Mouse (Mus musculus) liver, embryonic 14.5 days (tissue): ENCODE measurements at regions not wholly inside any gene's neighbourhood (a gene's known extent, or its start where the extent isn't known, plus 50 kb on each side); places are given as distances from the start of the nearest gene placed in this dataset.

Experiments used
- ATAC-seq: fragments of 200-750 bp; cut with Nextera tagmentation; 2 replicates; pipeline ENCODE4 v1.8.0; 2017; ENCODE audit warnings: moderate number of reproducible peaks, mild to moderate bottlenecking, moderate library complexity; ENCODE audit not compliant: insufficient read depth
- DNase-seq, 3 experiments: peaks; one replicate each; pipeline ENCODE4 v3.0.0-alpha.2; 2012 to 2013; ENCODE audit warnings: low read depth in 3 of 3, low spot score in 3 of 3
- H3K27ac ChIP-seq: fragments of 300-500 bp; sonication (generic); 2 replicates; pipeline ENCODE4 v1.5.1; 2014; ENCODE audit warnings: moderate library complexity, mild to moderate bottlenecking, control low read depth, inconsistent platforms
- H3K27me3 ChIP-seq: fragments of 300-500 bp; sonication (generic); 2 replicates; pipeline ENCODE4 v1.6.1; 2014; ENCODE audit warnings: mild to moderate bottlenecking, low read length, moderate library complexity; ENCODE audit not compliant: control insufficient read depth, insufficient read depth
- H3K36me3 ChIP-seq: fragments of 300-500 bp; sonication (generic); replicated peaks from 2 replicates; pipeline ENCODE4 v1.6.1; 2014; ENCODE audit warnings: low read depth; ENCODE audit not compliant: control insufficient read depth, insufficient read depth
- H3K4me1 ChIP-seq, 2 experiments: fragments of 200-500 bp in 1 of 2; fragments of 300-500 bp in 1 of 2; sonication (generic) in 1 of 2; replicated peaks; 2 replicates each; pipeline ENCODE4 v1.6.1; 2012 to 2014; ENCODE audit warnings: antibody characterized with exemption in 1 of 2, inconsistent platforms in 1 of 2, low read length in 1 of 2; ENCODE audit not compliant: control insufficient read depth in 2 of 2, insufficient read depth in 2 of 2
- H3K4me2 ChIP-seq: fragments of 300-500 bp; sonication (generic); 2 replicates; pipeline ENCODE4 v1.6.1; 2014; ENCODE audit warnings: low read depth, mild to moderate bottlenecking, control low read depth, moderate library complexity
- H3K4me3 ChIP-seq, 2 experiments: fragments of 200-500 bp in 1 of 2; fragments of 300-500 bp in 1 of 2; sonication (generic) in 1 of 2; 2 replicates each; pipeline ENCODE4 v1.5.1; 2012 to 2014; ENCODE audit warnings: low read depth in 2 of 2, low read length in 2 of 2, mild to moderate bottlenecking in 2 of 2, control low read depth in 1 of 2, inconsistent platforms in 1 of 2, moderate library complexity in 1 of 2; ENCODE audit not compliant: insufficient read depth in 1 of 2
- H3K9ac ChIP-seq: fragments of 300-500 bp; sonication (generic); replicated peaks from 2 replicates; pipeline ENCODE4 v1.6.1; 2014; ENCODE audit warnings: mild to moderate bottlenecking, control low read depth, moderate library complexity
- H3K9me3 ChIP-seq: fragments of 300-500 bp; sonication (generic); 2 replicates; pipeline ENCODE4 v1.6.1; 2016; ENCODE audit warnings: low read length, mixed read lengths; ENCODE audit not compliant: control insufficient read depth
- CTCF ChIP-seq: IDR thresholded peaks from 2 replicates; pipeline ENCODE4 v1.5.1; 2016; ENCODE audit warnings: antibody characterized with exemption, low read depth, control low read depth
- EP300 ChIP-seq: IDR thresholded peaks from 2 replicates; pipeline ENCODE4 v1.6.1; 2016; ENCODE audit warnings: antibody characterized with exemption, low read depth
- WGBS: fragments of 180-500 bp; shearing (Covaris S2); extraction: QIAGEN DNeasy Blood & Tissue Kit; methylation state at CpG from one replicate; pipeline ENCODE4 v1.1.7; 2014; ENCODE audit not compliant: insufficient replicate concordance; 5-methylcytosine and 5-hydroxymethylcytosine counted together

DNA sequence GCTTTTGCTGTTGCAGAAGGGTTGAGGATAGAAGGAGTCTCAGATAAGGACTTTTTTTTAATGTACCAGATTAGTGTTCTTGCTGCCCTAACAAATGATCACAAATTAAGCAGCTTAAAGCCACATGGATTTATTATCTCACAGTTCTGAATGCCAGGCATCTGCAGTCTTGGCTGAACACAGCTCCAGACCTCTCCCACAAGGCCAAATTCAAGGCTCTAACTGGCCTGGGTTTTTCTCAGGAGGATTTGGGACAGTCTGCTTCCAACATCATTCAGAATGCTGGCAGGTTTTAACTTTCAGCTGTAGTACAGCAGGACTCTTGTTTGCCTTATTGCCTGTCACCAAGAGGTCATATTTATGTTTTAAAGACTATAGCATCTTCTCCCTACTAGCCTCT lies 329.7 kb upstream of the Chrm2 start:
- no peak overlapping the region for H3K9ac ChIP-seq
- no peaks in the 10 kb centered on the region for H3K9me3 ChIP-seq
- H3K27ac ChIP-seq, result no peak overlapping the region
- no peak for TF ChIP-seq EP300
- no peak for TF ChIP-seq CTCF
- no peak overlapping the region for H3K4me3 ChIP-seq
- no peak overlapping the region for H3K4me2 ChIP-seq
- DNase-seq (no peak), ATAC-seq (no peak)
- H3K27me3 ChIP-seq, result no peaks in the 10 kb centered on the region
- H3K4me1 ChIP-seq, result no peaks in the 10 kb centered on the region
- no peaks in the 10 kb centered on the region for H3K36me3 ChIP-seq

GRCm38 (mm10) chr6:36060411-36060810 lies 327.5 kb upstream of the Chrm2 start:
- ATAC-seq (no peak), DNase-seq (no peak)
- no peak overlapping the region for H3K9ac ChIP-seq
- no peak for TF ChIP-seq EP300
- TF ChIP-seq CTCF, result no peak
- H3K27ac ChIP-seq, result no peak overlapping the region
- no peaks in the 10 kb centered on the region for H3K4me1 ChIP-seq
- no peaks in the 10 kb centered on the region for H3K27me3 ChIP-seq
- no peak overlapping the region for H3K4me2 ChIP-seq
- H3K36me3 ChIP-seq, result no peaks in the 10 kb centered on the region
- H3K4me3 ChIP-seq, result no peak overlapping the region
- 38% methylated on average over 1 of the region's 1 CpGs for WGBS
- no peaks in the 10 kb centered on the region for H3K9me3 ChIP-seq

DNA sequence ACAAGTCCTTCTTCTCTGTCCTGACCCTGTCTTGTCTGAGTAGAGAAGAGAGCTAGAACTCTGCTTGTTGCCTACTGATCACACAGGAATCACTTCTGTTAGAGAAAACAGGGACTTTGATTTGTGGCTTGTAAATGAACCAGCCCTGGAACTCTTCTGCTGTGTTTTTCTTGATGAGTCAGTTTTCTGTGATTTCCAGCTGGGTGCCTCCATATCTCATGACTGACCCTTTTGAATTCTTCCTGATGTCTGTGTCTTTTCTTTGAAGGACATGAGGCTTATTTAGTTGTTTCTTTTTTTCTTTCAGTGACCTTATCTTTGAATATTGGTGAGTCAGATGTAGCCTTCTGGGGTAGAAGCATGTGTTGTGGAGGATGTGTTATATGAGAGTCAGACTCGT lies 323.0 kb upstream of the Chrm2 start:
- ATAC-seq, result no peak
- H3K9ac ChIP-seq, result no peak overlapping the region
- DNase-seq, result no peak
- H3K36me3 ChIP-seq, result no peaks in the 10 kb centered on the region
- WGBS, result 50% methylated on average over 1 of the region's 1 CpGs
- no peak overlapping the region for H3K4me3 ChIP-seq
- no peaks in the 10 kb centered on the region for H3K4me1 ChIP-seq
- TF ChIP-seq EP300 (no peak), CTCF (no peak)
- H3K27me3 ChIP-seq, result no peaks in the 10 kb centered on the region
- H3K4me2 ChIP-seq, result no peak overlapping the region
- no peak overlapping the region for H3K27ac ChIP-seq
- no peaks in the 10 kb centered on the region for H3K9me3 ChIP-seq

DNA sequence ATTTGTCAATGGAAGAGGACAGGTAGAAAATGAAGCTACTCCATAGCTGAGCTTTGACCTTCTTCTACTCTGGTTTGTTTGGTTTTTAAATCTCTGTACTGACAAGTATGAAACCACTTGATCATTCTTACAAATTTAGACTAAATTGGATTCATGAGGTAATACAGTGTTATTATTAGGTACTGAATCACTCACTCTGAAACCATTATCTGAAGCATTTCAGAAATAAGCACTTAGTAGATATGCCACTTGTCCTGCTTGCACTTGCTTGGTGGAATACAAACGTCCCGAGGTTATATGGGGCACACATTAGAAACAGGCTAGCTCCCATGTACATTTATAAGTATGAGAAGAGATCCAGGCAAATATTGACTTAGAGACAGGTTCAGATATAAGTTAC lies 319.2 kb upstream of the Chrm2 start:
- Histone ChIP-seq H3K27me3 (no peaks in the 10 kb centered on the region), H3K9me3 (no peaks in the 10 kb centered on the region), H3K27ac (no peak overlapping the region), H3K4me1 (no peaks in the 10 kb centered on the region), H3K4me3 (no peak overlapping the region), H3K4me2 (no peak overlapping the region), H3K36me3 (no peaks in the 10 kb centered on the region), H3K9ac (no peak overlapping the region)
- DNase-seq (no peak), ATAC-seq (no peak)
- TF ChIP-seq CTCF, result no peak
- TF ChIP-seq EP300, result no peak
- WGBS, result 53% methylated on average over 2 of the region's 2 CpGs

- Histone ChIP-seq H3K4me3 (no peak overlapping the region), H3K27ac (no peak overlapping the region), H3K36me3 (no peaks in the 10 kb centered on the region), H3K9me3 (no peaks in the 10 kb centered on the region), H3K27me3 (no peaks in the 10 kb centered on the region), H3K4me1 (no peaks in the 10 kb centered on the region), H3K4me2 (no peak overlapping the region), H3K9ac (no peak overlapping the region)
- 58% methylated on average over 5 of the region's 5 CpGs for WGBS
- TF ChIP-seq CTCF (no peak), EP300 (no peak)
- ATAC-seq (no peak), DNase-seq (no peak)
These were observed 308.3 kb upstream of the Chrm2 start for GRCm38 (mm10) chr6:36079559-36079958.

DNA sequence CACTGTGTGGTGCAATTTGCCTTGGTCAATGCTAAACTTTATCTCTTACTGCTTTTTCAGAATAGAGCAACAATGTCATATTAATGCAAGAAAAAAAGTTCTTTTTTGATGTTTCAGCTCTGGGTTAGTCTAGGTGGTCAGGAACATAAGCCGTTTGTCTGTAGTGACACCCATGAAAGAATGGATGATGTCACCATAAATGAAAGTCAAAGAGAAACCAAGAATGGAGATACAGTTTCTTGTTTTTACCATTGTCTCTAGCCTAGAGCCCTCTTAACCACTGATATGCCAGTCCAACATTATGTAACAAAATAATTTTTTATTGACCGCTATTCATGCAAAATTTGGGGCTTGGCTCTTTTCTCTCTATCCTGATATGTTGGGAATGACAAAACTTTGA lies 294.3 kb upstream of the Chrm2 start:
- Histone ChIP-seq H3K9ac (no peak overlapping the region), H3K36me3 (no peaks in the 10 kb centered on the region), H3K4me3 (no peak overlapping the region), H3K9me3 (no peaks in the 10 kb centered on the region), H3K27ac (no peak overlapping the region), H3K4me2 (no peak overlapping the region), H3K4me1 (no peaks in the 10 kb centered on the region), H3K27me3 (no peaks in the 10 kb centered on the region)
- ATAC-seq, result no peak
- TF ChIP-seq CTCF (no peak), EP300 (no peak)
- no peak for DNase-seq
- 68% methylated on average over 2 of the region's 2 CpGs for WGBS
